Comparison of ENCODE assay signal across 18 mouse cellular contexts in the genomic region with DNA sequence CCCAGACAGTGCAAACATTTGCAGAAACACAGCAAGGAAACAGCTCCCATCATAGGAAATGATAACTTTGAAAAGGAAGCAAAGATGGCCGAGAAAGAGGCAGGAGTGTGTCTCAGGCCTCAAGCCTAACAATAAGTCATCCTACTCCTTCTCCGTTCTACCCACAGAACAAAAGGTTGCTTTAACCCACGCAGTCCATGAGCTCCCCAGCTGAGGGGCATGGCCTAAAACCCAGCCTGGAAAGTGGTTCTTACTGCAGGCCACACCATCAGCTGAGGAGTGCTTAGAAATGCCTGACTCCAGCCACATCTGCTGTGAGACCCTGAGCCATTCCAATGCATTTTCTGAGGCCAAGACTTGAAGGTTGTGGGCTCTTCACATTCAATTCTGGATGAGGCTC. TPM values are rescaled to one million over a fixed set of nuclear protein-coding genes. Genes with fewer than 3 reads are reported as not detected.
DNase-seq lines count a peak whose midpoint lies in the region; ATAC-seq and TF ChIP-seq lines count a peak whose summit lies in the region.
"Had no signal": no experiment of that assay in that cellular context is flagged by ENCODE, and none has a peak within 500 bp of the region (broad histone marks: within the 10 kb centered on the region; RNA-seq: fewer than 3 reads in every experiment).

No protein-coding gene starts in this region.

- no peaks in the 10 kb centered on the region for H3K9me3 ChIP-seq in heart, embryonic 12.5 days (replicated peaks)
- H3K9me3 ChIP-seq in megakaryocyte, embryonic 14.5 days, result no peaks in the 10 kb centered on the region
- no peaks in the 10 kb centered on the region for H3K9me3 ChIP-seq in liver, embryonic 16.5 days (replicated peaks; ENCODE audit: control insufficient read depth, low read length)
- H3K9me3 ChIP-seq: lung, embryonic 15.5 days; midbrain, embryonic 15.5 days had no signal

- no peaks in the 10 kb centered on the region for H3K27me3 ChIP-seq in heart, embryonic 12.5 days (replicated peaks)
- H3K27me3 ChIP-seq in megakaryocyte, embryonic 14.5 days (replicated peaks), result no peaks in the 10 kb centered on the region
- no peaks in the 10 kb centered on the region for H3K27me3 ChIP-seq in liver, embryonic 16.5 days (ENCODE audit: control insufficient read depth, insufficient read depth, low read depth, low read length)
- H3K27me3 ChIP-seq: lung, embryonic 15.5 days; midbrain, embryonic 15.5 days had no signal

- H3K4me2 ChIP-seq in heart, embryonic 12.5 days, result peak overlapping the region; percentile 60
- H3K4me2 ChIP-seq in liver, embryonic 16.5 days (ENCODE audit: low read depth, low read length), result peak overlapping the region; percentile 72
- H3K4me2 ChIP-seq: lung, embryonic 15.5 days; midbrain, embryonic 15.5 days had no signal

- no peak for TF ChIP-seq CTCF in bone marrow, adult 2 months (IDR thresholded peaks at IDR 0.05; ENCODE audit: control insufficient read depth, insufficient read depth, low read length)

- H3K4me1 ChIP-seq in heart, embryonic 12.5 days (replicated peaks), result peaks cover 26% of the 10 kb centered on the region
- peaks cover 89% of the 10 kb centered on the region for H3K4me1 ChIP-seq in megakaryocyte, embryonic 14.5 days
- peaks cover 7% of the 10 kb centered on the region for H3K4me1 ChIP-seq in bone marrow, adult 2 months (ENCODE audit: control insufficient read depth, insufficient read depth, low read length)
- peaks cover 79% of the 10 kb centered on the region for H3K4me1 ChIP-seq in liver, embryonic 16.5 days (ENCODE audit: control insufficient read depth, low read depth, low read length)
- H3K4me1 ChIP-seq: lung, embryonic 15.5 days; midbrain, embryonic 15.5 days had no signal

- no peak for ATAC-seq in heart, embryonic 12.5 days (ENCODE audit: insufficient number of reproducible peaks, low FRiP score)
- no peak for ATAC-seq in megakaryocyte, adult 5-6 weeks (ENCODE audit: poor library complexity, severe bottlenecking)
- ATAC-seq in liver, embryonic 16.5 days (ENCODE audit: low read depth), result no peak
- ATAC-seq: forebrain, embryonic 16.5 days; midbrain, embryonic 15.5 days had no signal

- 57% methylated on average over 3 of the region's 3 CpGs for WGBS in heart, embryonic 12.5 days
- WGBS in bone marrow, adult 2 months, result 34% methylated on average over 3 of the region's 3 CpGs
- 16% methylated on average over 3 of the region's 3 CpGs for WGBS in liver, embryonic 16.5 days (ENCODE audit: insufficient replicate concordance)

- intact Hi-C loops in heart, postnatal 10 days (cut with DNase I), result no loop called here

- no peak overlapping the region for H3K9ac ChIP-seq in heart, embryonic 12.5 days
- peak overlapping the region; percentile 67 for H3K9ac ChIP-seq in liver, embryonic 16.5 days (ENCODE audit: low read depth, low read length)
- H3K9ac ChIP-seq: lung, embryonic 15.5 days; midbrain, embryonic 15.5 days had no signal

- DNase-seq in heart, postnatal 10 days, result no peak
- no peak for DNase-seq in frontal cortex, postnatal 14 days (ENCODE audit: low spot score in 2 of 2)
- DNase-seq in spleen, postnatal 14 days (ENCODE audit: low spot score in 2 of 2), result no peak
- DNase-seq: adrenal gland, adult 8-10 months; cerebellum, adult 18-20 months; left cerebral cortex, postnatal 4 days; thymus, postnatal 14 days had no signal

- TF ChIP-seq POLR2A in bone marrow, adult 2 months (IDR thresholded peaks at IDR 0.05; ENCODE audit: borderline replicate concordance, control insufficient read depth, low read depth, low read length), result no peak

- H3K4me3 ChIP-seq in heart, embryonic 12.5 days, result no peak overlapping the region
- peak overlapping the region; percentile 67 for H3K4me3 ChIP-seq in megakaryocyte, embryonic 14.5 days (replicated peaks)
- no peak overlapping the region for H3K4me3 ChIP-seq in bone marrow, adult 2 months (replicated peaks; ENCODE audit: control insufficient read depth, low read depth, low read length)
- H3K4me3 ChIP-seq in liver, embryonic 16.5 days (ENCODE audit: low read depth, low read length), result peak overlapping the region; percentile 59
- H3K4me3 ChIP-seq: layer of hippocampus, adult 2 months; lung, embryonic 15.5 days; midbrain, embryonic 15.5 days had no signal

- peak overlapping the region; percentile 68 for H3K27ac ChIP-seq in heart, embryonic 12.5 days (ENCODE audit: poor library complexity, severe bottlenecking)
- peak overlapping the region; percentile 47 for H3K27ac ChIP-seq in bone marrow, adult 2 months (ENCODE audit: control insufficient read depth, insufficient read depth, low read depth, low read length, poor library complexity)
- H3K27ac ChIP-seq in liver, embryonic 16.5 days (ENCODE audit: low read length), result peak overlapping the region; percentile 98
- H3K27ac ChIP-seq: layer of hippocampus, adult 2 months; lung, embryonic 15.5 days; macrophage; midbrain, embryonic 15.5 days; stomach, postnatal 0 days had no signal

- no peaks in the 10 kb centered on the region for H3K36me3 ChIP-seq in heart, embryonic 12.5 days
- peaks cover 40% of the 10 kb centered on the region for H3K36me3 ChIP-seq in megakaryocyte, embryonic 14.5 days (replicated peaks; ENCODE audit: low read length)
- H3K36me3 ChIP-seq in liver, embryonic 16.5 days (ENCODE audit: control insufficient read depth, insufficient read depth), result peaks cover 17% of the 10 kb centered on the region
- H3K36me3 ChIP-seq: lung, embryonic 15.5 days; midbrain, embryonic 15.5 days had no signal

RNA-seq across cellular contexts. Expression of gene Zc3hav1, which starts 10.8 kb away (rescaled TPM):
- polyA plus RNA-seq in heart, embryonic 12.5 days (2016; fragmentation: Nextera tagmentation; extraction: Ambion mirVana), result 9.3 and 10.1 TPM in 2 replicates
- total RNA-seq in heart, postnatal 10 days (2021), result 10 to 100 TPM; 20.7 to 21.5 TPM
- 3.3 and 6.1 TPM in 2 replicates for polyA plus RNA-seq in megakaryocyte, embryonic 14.5 days (2012; ENCODE audit: insufficient read depth, low replicate concordance)
- 79.7 and 91.7 TPM in 2 replicates for total RNA-seq in megakaryocyte, adult 5-6 weeks (2015)
- 74.0 and 79.3 TPM in 2 replicates for total RNA-seq in megakaryocyte, adult 5-6 weeks (2017)
- polyA plus RNA-seq in bone marrow, adult 2 months (2011; ENCODE audit: insufficient read depth, insufficient read length, low replicate concordance, missing spikeins), result 45.5 and 46.8 TPM in 2 replicates
- 21.4 and 22.3 TPM in 2 replicates for polyA plus RNA-seq in liver, embryonic 16.5 days (2015; fragmentation: Nextera tagmentation; extraction: Ambion mirVana)

RNA-seq across cellular contexts. Expression of gene Ttc26, which starts 37.7 kb away (rescaled TPM):
- 3.4 and 3.5 TPM in 2 replicates for polyA plus RNA-seq in heart, embryonic 12.5 days (2016; fragmentation: Nextera tagmentation; extraction: Ambion mirVana)
- 1 to 10 TPM; 3.1 to 3.3 TPM for total RNA-seq in heart, postnatal 10 days (2021)
- polyA plus RNA-seq in megakaryocyte, embryonic 14.5 days (2012; ENCODE audit: insufficient read depth, low replicate concordance), result not detected in 2 replicates
- 0.11 TPM in 1 of 2 replicates, not detected in the other for total RNA-seq in megakaryocyte, adult 5-6 weeks (2015)
- total RNA-seq in megakaryocyte, adult 5-6 weeks (2017), result 0.04 and 0.08 TPM in 2 replicates
- polyA plus RNA-seq in bone marrow, adult 2 months (2011; ENCODE audit: insufficient read depth, insufficient read length, low replicate concordance, missing spikeins), result 0.61 and 1.2 TPM in 2 replicates
- polyA plus RNA-seq in liver, embryonic 16.5 days (2015; fragmentation: Nextera tagmentation; extraction: Ambion mirVana), result 0.22 and 0.42 TPM in 2 replicates

RNA-seq across cellular contexts. Expression of gene Zc3hav1l, which starts 44.5 kb away (rescaled TPM):
- polyA plus RNA-seq in heart, embryonic 12.5 days (2016; fragmentation: Nextera tagmentation; extraction: Ambion mirVana), result 15.6 and 16.5 TPM in 2 replicates
- 1 to 10 TPM; 5.7 to 7.6 TPM for total RNA-seq in heart, postnatal 10 days (2021)
- 0.56 and 1.5 TPM in 2 replicates for polyA plus RNA-seq in megakaryocyte, embryonic 14.5 days (2012; ENCODE audit: insufficient read depth, low replicate concordance)
- total RNA-seq in megakaryocyte, adult 5-6 weeks (2015), result 2.5 and 2.6 TPM in 2 replicates
- 1.1 and 1.8 TPM in 2 replicates for total RNA-seq in megakaryocyte, adult 5-6 weeks (2017)
- polyA plus RNA-seq in bone marrow, adult 2 months (2011; ENCODE audit: insufficient read depth, insufficient read length, low replicate concordance, missing spikeins), result 0.93 and 2.2 TPM in 2 replicates
- 1.1 and 1.4 TPM in 2 replicates for polyA plus RNA-seq in liver, embryonic 16.5 days (2015; fragmentation: Nextera tagmentation; extraction: Ambion mirVana)

Comparison
In these comparisons a context has a peak if more than half of its experiments do, and no peak if none do; other contexts are left out.
1. H3K27ac ChIP-seq: peak in every context shown above with its lines; median percentile 98 in liver, embryonic 16.5 days; 68 in heart, embryonic 12.5 days; 47 in bone marrow, adult 2 months.
2. H3K4me3 ChIP-seq: peak in megakaryocyte, embryonic 14.5 days (single experiment) and liver, embryonic 16.5 days (single experiment); none in heart, embryonic 12.5 days (single experiment) and bone marrow, adult 2 months (single experiment).